Mouse (Mus musculus): Measurements from ENCODE around the gene Hoxc9.

Hoxc9 gene

DNA sequence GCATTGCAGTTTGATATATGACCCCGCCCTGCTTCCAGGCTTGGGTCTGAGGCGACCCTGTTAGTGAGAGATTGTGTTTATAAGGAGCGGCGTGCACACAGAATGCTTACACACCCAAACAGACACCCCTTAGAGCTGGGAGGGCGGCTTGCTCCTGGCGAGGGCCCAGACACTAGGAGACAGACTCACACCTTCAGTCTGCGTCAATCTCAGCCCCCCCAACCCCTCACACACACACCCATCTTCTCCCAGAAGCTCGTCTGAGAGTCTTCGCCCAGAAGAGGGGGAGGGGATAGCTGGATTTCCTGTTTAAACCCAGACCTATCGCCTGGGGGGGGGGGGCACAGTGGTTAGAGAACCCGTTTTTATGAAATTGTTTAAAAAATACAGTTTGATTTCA, 23.7 kb downstream of the Hoxc9 start:
- no peak for DNase-seq (ENCODE audit: low read depth)

DNA sequence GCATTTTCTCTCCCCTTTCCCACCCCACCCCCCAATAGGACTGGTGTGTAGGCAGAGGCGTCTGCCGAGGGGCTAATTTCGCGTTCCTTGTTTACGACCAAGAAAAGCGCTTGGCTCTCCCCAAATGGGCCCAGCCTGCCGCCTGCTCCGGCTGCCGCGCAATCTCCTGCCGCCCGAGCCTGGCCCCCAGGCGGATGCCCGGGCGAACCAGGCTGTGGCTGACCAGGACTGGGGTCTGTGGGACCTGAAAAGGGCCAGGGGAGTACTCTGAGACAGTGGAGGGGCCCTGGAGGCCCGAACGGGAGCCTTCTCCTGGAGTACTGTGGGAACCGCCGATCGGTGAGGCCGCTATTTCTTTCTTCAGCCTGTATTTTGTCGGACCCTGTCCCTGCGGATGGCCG, 24.3 kb downstream of the Hoxc9 start:
- no peak for DNase-seq (ENCODE audit: low read depth)

GRCm38 (mm10) chr15:103001370-103001769, 25.1 kb downstream of the Hoxc9 start:
- no peak for DNase-seq (ENCODE audit: low read depth)

- DNase-seq (ENCODE audit: low read depth), result no peak
These were observed 25.9 kb downstream of the Hoxc9 start for GRCm38 (mm10) chr15:103002156-103002555.

- no peak for DNase-seq (ENCODE audit: low read depth)
These were observed 26.7 kb downstream of the Hoxc9 start for GRCm38 (mm10) chr15:103002821-103003448.

- DNase-seq (ENCODE audit: low read depth), result no peak
These were observed 29.1 kb downstream of the Hoxc9 start for GRCm38 (mm10) chr15:103005308-103005707.

GRCm38 (mm10) chr15:103005797-103006196, 29.6 kb downstream of the Hoxc9 start:
- no peak for DNase-seq (ENCODE audit: low read depth)

GRCm38 (mm10) chr15:103006326-103006725, 30.1 kb downstream of the Hoxc9 start:
- DNase-seq (ENCODE audit: low read depth), result no peak

- DNase-seq (ENCODE audit: low read depth), result no peak
These were observed 33.2 kb downstream of the Hoxc9 start for GRCm38 (mm10) chr15:103009265-103010111.

GRCm38 (mm10) chr15:103010112-103010846, 34.0 kb downstream of the Hoxc9 start:
- DNase-seq (ENCODE audit: low read depth), result no peak

DNA sequence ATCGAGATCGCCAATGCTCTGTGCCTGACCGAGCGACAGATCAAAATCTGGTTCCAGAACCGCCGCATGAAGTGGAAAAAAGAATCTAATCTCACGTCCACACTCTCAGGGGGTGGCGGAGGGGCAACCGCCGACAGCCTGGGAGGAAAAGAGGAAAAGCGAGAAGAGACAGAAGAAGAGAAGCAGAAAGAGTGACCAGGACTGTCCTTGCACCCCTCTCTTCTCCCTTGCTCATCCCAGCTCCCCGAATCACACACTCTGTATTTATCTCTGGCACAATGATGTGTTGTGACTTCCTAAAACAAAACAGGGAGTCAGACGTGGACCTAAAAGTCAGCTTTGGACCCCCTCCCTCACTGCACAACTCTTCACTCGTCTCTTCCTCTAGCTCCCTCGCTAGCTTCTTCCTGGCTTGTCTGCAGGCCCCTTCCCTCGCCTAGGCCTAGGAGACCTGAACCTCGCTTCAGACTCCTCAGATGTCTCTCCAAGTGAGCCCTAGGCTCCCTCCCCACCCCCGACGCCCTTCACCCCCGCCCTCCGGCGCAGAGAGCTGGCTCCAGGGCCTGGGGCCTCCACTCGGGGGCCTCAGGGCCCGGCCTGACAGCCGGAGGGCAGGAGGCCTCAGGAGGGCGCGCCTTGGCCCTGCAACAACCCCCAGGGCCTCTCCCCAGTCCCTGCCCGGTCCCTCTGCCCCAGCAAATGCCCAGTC, 34.8 kb downstream of the Hoxc9 start:
- no peak for DNase-seq (ENCODE audit: low read depth)

DNA sequence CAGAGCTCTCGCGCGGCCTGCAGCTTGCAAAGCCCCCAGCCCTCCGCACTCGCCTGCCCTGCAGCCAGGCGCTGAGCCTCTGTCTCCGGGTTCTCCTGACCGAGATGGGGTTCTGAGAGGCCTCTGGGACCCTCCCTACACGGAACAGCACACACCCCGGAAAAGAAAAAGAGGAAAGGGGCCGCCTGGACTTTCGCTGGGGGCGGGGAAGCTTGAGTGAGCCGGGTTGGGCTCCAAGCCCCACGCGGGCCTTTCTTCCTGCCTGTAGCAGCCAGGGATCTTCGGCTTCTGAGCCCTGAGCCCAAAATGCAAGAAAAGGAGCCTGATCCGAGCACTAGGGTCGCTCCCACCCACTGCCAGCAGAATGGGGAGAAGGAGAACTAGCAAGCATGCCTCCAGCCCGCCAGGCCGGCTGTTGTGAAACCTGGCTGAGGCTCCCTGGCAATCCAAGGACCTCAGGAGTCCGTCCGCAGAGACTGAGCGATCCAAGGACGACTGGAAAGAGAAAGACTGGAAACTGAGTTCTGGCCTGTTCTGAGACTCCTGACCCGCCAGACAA, 35.8 kb downstream of the Hoxc9 start:
- DNase-seq (ENCODE audit: low read depth), result no peak

DNA sequence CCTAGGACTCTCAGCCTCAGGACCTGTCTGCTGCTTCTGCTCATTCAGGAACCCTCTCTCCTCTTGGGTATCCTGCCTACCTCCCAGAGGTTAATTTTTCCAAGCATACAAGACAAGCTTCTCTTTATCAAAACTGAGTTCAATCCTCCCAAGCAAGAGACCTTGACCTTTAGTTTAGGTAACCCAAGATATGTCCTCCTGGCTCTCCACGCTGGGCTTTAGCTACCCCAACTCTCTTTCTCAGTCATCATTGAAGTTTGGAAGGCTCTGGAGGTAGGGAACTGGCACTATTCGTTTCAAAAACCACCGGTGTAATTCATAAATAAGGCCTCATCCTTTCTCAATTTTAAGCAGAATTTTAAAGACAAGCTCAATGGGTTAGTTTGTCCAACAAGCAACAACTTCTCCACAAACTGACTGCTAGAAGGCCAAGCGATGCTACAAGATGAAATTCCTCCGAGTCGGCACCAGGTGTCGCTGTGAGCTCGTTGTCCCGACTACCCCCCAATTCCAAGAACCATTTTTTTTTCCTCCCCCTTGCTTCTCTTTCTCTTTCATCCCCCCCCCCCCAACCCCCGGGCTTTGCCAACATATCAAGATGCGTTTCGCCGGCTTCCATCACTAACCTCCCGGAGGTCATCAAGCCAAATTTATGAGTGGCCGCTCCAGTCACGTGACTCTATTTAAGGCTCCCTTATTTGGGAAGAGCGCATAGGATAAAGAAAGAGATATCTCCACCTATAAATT, 37.2 kb downstream of the Hoxc9 start:
- no peak for DNase-seq (ENCODE audit: low read depth)

- no peak for DNase-seq (ENCODE audit: low read depth)
These were observed 38.1 kb downstream of the Hoxc9 start for GRCm38 (mm10) chr15:103014166-103015008.

- no peak for DNase-seq (ENCODE audit: low read depth)
These were observed 38.8 kb downstream of the Hoxc9 start for GRCm38 (mm10) chr15:103015009-103015399.

GRCm38 (mm10) chr15:103015406-103016166, 39.3 kb downstream of the Hoxc9 start:
- DNase-seq (ENCODE audit: low read depth), result no peak

DNA sequence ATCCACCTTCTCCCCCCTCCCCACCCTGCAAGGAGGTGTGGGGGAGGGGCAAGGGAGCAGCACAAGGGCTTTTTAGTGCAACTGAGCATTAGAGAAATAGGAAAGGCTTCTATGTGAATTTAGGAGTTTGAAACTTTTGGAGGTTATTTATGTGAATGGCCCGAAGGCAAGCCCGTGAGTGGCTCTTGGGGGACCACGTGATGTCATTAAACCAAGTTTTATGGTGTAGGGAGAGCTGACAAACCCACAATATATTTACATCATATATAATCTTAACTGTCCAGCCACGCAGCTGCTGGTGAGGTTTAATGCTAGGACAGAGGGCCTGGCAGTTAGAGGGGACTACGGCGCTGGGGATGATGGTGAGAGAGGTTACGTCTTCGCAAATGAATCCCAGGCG, 42.4 kb downstream of the Hoxc9 start, which contains the start of gene Hoxc4:
Gene Hoxc4, plus strand, starts transcription at position 299 of the 400 bp plus-strand sequence.
- no peak for DNase-seq (ENCODE audit: low read depth)

GRCm38 (mm10) chr15:103020899-103021418, 44.7 kb downstream of the Hoxc9 start:
- DNase-seq (ENCODE audit: low read depth), result no peak

DNA sequence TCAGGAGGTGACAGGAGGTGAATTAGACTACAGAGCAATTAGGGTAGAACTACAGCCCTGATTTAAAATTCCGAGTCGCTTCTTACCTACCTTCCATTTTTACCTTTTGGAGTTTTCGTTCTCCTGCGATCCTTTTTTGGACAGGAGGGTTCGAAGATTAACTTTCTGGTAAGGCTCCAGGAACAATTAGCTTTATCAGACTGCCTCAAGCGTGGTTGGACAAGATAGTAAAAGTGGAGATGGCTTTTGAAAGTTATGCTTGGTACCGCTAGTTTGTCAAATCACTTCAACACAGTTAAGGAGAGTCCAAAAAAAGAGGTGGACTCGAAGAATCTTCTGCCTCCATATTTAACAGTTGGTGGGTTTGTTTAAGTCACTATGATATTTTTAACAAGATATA, 45.3 kb downstream of the Hoxc9 start:
- DNase-seq (ENCODE audit: low read depth), result no peak

All from c-Kit-positive CD71-negative TER-119-negative erythroid progenitor cells, embryonic 14.5 days (primary cell).